8 mouse cellular contexts compared by ENCODE assay signal in genomic region chr10:121256115-121256825, GRCm38 (mm10).
DNase-seq lines count a peak whose midpoint lies in the region; ATAC-seq lines count a peak whose summit lies in the region.

No protein-coding gene starts in this region.

- H3K36me3 ChIP-seq in intestine, embryonic 16.5 days (ENCODE audit: control insufficient read depth, insufficient read depth, low read length) = no peaks in the 10 kb centered on the region
- no peaks in the 10 kb centered on the region for H3K36me3 ChIP-seq in limb, embryonic 11.5 days (ENCODE audit: control insufficient read depth, insufficient read depth, low read length)
- no peaks in the 10 kb centered on the region for H3K36me3 ChIP-seq in midbrain, embryonic 15.5 days (replicated peaks)

- no peaks in the 10 kb centered on the region for H3K9me3 ChIP-seq in intestine, embryonic 16.5 days (ENCODE audit: control insufficient read depth, low read length)
- H3K9me3 ChIP-seq in limb, embryonic 11.5 days (ENCODE audit: control insufficient read depth, low read length) = no peaks in the 10 kb centered on the region
- no peaks in the 10 kb centered on the region for H3K9me3 ChIP-seq in midbrain, embryonic 15.5 days

- H3K27ac ChIP-seq in intestine, embryonic 16.5 days (ENCODE audit: low read length) = no peak overlapping the region
- H3K27ac ChIP-seq in limb, embryonic 11.5 days (replicated peaks; ENCODE audit: low read depth, low read length) = no peak overlapping the region
- no peak overlapping the region for H3K27ac ChIP-seq in midbrain, embryonic 15.5 days

- no peak overlapping the region for H3K4me3 ChIP-seq in intestine, embryonic 16.5 days (ENCODE audit: low read length)
- no peak overlapping the region for H3K4me3 ChIP-seq in limb, embryonic 11.5 days (ENCODE audit: low read depth, low read length)
- H3K4me3 ChIP-seq in midbrain, embryonic 15.5 days = no peak overlapping the region

- peak; percentile 69 for ATAC-seq in frontal cortex, adult (ENCODE audit: low TSS enrichment)
- ATAC-seq in intestine, embryonic 16.5 days = peak; percentile 70; the same call in 1 of the 2 replicates
- peak; percentile 27; the same call in 1 of the 2 replicates for ATAC-seq in limb, embryonic 11.5 days (ENCODE audit: insufficient number of reproducible peaks, low FRiP score, low TSS enrichment, low read depth)
- peak; percentile 66 for ATAC-seq in midbrain, embryonic 15.5 days (replicated peaks)

- 26% methylated on average over 17 of the region's 17 CpGs for WGBS in intestine, embryonic 16.5 days
- WGBS in limb, embryonic 11.5 days = 24% methylated on average over 17 of the region's 17 CpGs
- 26% methylated on average over 17 of the region's 17 CpGs for WGBS in midbrain, embryonic 15.5 days

- H3K4me1 ChIP-seq in intestine, embryonic 16.5 days (ENCODE audit: control insufficient read depth, insufficient read depth, low read length) = no peaks in the 10 kb centered on the region
- H3K4me1 ChIP-seq in limb, embryonic 11.5 days (ENCODE audit: control insufficient read depth, insufficient read depth, low read length) = no peaks in the 10 kb centered on the region
- H3K4me1 ChIP-seq in midbrain, embryonic 15.5 days = no peaks in the 10 kb centered on the region

- H3K27me3 ChIP-seq in intestine, embryonic 16.5 days (replicated peaks; ENCODE audit: control insufficient read depth, insufficient read depth, low read length) = no peaks in the 10 kb centered on the region
- no peaks in the 10 kb centered on the region for H3K27me3 ChIP-seq in limb, embryonic 11.5 days (ENCODE audit: control insufficient read depth, insufficient read depth, low read length)
- no peaks in the 10 kb centered on the region for H3K27me3 ChIP-seq in midbrain, embryonic 15.5 days (replicated peaks)

- H3K4me2 ChIP-seq in intestine, embryonic 16.5 days (ENCODE audit: low read depth, low read length) = no peak overlapping the region
- no peak overlapping the region for H3K4me2 ChIP-seq in limb, embryonic 11.5 days (ENCODE audit: low read depth, severe bottlenecking)
- H3K4me2 ChIP-seq in midbrain, embryonic 15.5 days = no peak overlapping the region

- DNase-seq in 416B (ENCODE audit: low read depth) = peak; percentile 79
- DNase-seq in T-cell, adult 2 months (ENCODE audit: low spot score) = peak; percentile 53
- DNase-seq in cerebellum, postnatal 10 days = peak; percentile 81 to 83
- peak; percentile 88 for DNase-seq in limb, embryonic 11.5 days (ENCODE audit: low spot score)
- DNase-seq in spleen, postnatal 10 days (ENCODE audit: low spot score in 2 of 2) = peak; percentile 16 to 67

- no peak overlapping the region for H3K9ac ChIP-seq in intestine, embryonic 16.5 days (ENCODE audit: low read depth, low read length)
- H3K9ac ChIP-seq in limb, embryonic 11.5 days (ENCODE audit: low read length) = no peak overlapping the region
- H3K9ac ChIP-seq in midbrain, embryonic 15.5 days = no peak overlapping the region
